Mouse (Mus musculus) bone marrow macrophage, adult 2 months (primary cell): ENCODE data around the gene Stk40. TPM values are rescaled to one million over a fixed set of nuclear protein-coding genes. Genes with fewer than 3 reads are reported as not detected.

Experiments
- H3K27ac ChIP-seq: 2 replicates; pipeline ENCODE4 v1.5.1; 2012; ENCODE audit warnings: low read depth, low read length; ENCODE audit not compliant: insufficient read depth
- H3K4me1 ChIP-seq: 2 replicates; pipeline ENCODE4 v1.6.1; 2012; ENCODE audit warnings: low read length; ENCODE audit not compliant: control insufficient read depth, insufficient read depth
- H3K4me3 ChIP-seq: 2 replicates; pipeline ENCODE4 v1.5.1; 2012; ENCODE audit warnings: mild to moderate bottlenecking, low read length, moderate library complexity; ENCODE audit not compliant: insufficient read depth
- CTCF ChIP-seq: IDR thresholded peaks from 2 replicates; pipeline ENCODE4 v1.5.1; 2012; ENCODE audit warnings: low read depth, mild to moderate bottlenecking, low read length, moderate library complexity
- POLR2A ChIP-seq: IDR thresholded peaks from 2 replicates; pipeline ENCODE4 v1.6.1; 2012; ENCODE audit warnings: mild to moderate bottlenecking, low read depth, low read length, borderline replicate concordance
- polyA plus RNA-seq: library from polyadenylated mRNA; stranded (reverse); fragments of >200 nt; gene quantifications from 2 replicates; pipeline ENCODE4 v1.2.4, GENCODE M21; 2012; ENCODE audit not compliant: missing spikeins, insufficient read depth, insufficient read length

Gene Stk40
- polyA plus RNA-seq, 1 experiment = 26.5 TPM

DNA sequence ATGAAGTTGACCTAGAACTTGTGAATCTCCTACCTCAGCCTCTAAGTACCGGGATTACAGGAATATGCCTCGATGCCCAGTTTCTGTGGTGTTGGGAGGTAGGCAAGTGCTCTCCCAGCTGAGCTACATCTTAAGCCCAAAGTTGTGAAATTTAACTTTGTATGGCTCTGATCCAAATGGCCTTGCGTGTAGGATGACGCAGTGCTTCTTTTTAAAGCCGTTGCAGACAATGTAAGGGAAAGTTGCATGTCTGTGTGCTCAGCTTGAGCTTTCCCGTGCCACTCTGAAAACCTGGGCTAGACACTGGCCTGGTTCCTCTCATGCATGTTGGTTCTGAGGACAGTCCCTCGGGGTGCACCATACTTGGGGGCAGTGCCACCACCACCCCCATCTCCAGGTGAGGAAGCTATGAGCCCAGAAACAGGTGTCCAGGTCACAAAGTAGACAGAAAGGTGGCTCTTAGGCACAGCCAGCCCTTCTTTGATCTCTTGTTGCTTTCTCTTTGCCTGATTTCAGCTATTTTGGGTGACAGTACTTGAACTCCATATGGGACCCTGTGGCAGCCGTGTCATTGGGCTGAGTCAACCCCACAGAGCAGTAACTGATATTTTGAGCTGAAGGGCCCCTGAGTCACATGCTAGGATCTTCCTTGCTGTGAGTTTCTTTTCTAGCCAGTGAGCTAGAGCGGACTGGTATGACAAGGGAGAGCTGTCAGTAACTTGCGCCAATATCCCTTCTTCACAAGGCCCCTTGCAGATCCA is 6.0 kb downstream of the Stk40 start:
- Histone ChIP-seq H3K27ac (peak overlapping the region; percentile 72), H3K4me1 (peaks cover 53% of the 10 kb centered on the region), H3K4me3 (peak overlapping the region; percentile 51)
- no peak for TF ChIP-seq POLR2A
- TF ChIP-seq CTCF = no peak

DNA sequence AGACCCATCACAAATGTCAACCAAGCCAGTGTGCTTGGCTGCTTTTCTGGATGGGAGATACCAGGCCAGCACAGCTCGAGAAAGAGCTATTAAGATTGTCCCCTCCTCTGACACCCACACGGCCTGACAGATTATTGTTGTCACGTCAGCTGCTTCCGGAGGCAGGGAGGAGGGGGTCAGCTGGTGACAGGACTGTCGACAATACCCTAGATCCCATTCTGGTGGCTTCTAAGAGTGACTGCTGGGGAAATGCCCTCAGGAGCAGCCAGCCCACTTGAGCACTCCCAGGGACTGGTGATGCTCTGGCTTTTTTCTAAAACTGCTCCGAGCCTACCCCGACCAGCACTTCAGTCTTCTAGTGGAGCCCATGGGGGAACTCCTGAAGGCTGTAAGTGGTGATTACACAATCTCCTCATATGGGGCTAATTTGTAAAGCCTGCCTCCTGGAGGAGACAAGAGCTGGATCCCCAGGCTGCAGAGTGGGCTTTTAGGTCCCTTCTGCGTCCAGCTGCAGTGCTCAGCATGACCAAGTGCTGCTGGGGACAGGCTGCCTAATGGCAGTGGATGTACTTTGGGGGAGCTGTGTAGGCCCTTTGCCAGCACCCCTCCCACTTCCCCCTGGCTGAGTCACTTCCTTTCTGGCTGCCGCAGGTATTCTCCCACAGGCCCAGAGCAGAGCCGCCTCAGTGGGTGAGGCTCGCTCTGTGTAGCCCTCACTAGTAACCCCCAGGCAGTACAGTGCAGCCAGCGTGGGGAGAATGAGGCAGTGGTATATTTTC is 6.8 kb downstream of the Stk40 start:
- Histone ChIP-seq H3K4me1 (peaks cover 47% of the 10 kb centered on the region), H3K4me3 (peak overlapping the region; percentile 51), H3K27ac (peak overlapping the region; percentile 72)
- TF ChIP-seq POLR2A (no peak), CTCF (no peak)

DNA sequence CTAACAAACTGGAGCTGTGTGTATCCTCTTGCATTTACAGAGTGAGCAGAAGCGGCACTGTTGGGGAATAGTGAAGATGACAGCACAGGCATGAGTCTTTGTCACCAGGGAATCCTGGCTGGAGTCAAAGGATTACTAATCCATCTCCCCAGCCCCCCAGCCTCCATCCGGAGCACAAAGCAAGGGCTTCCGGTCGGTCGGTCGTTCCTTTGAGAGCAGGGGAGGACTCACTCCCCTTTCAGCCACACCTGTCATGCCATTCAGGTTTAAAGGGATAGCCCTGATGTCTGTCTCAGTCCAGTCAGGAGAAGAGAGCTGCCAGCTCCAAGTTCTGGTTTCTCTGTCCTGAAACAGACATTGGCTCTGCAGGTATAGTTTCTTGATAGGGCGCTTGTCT is 7.4 kb downstream of the Stk40 start:
- Histone ChIP-seq H3K4me1 (peaks cover 46% of the 10 kb centered on the region), H3K27ac (peak overlapping the region; percentile 72), H3K4me3 (peak overlapping the region; percentile 51)
- TF ChIP-seq POLR2A (no peak), CTCF (no peak)

DNA sequence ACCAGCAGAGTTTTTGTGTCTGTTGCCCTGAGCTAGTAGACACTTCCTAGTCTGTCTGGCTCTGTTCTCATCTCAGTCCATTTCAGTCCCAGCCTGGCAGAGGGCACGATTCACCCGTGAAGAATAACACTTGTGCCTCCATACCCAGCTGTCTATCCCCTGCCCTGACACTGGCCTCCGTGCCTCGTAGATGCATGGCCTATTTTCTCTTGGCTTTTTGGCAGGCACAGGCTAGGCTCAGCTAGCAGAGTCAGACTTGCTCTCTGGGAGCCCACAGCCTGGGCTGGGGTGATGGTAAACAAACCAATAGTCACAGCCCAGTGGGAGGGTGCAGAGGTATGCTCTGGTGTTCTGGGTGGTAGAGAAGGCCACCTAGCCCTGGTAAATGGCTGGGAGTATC is 9.5 kb downstream of the Stk40 start:
- no peak for TF ChIP-seq CTCF
- no peak for TF ChIP-seq POLR2A
- Histone ChIP-seq H3K4me3 (no peak overlapping the region), H3K4me1 (peaks cover 41% of the 10 kb centered on the region), H3K27ac (no peak overlapping the region)

DNA sequence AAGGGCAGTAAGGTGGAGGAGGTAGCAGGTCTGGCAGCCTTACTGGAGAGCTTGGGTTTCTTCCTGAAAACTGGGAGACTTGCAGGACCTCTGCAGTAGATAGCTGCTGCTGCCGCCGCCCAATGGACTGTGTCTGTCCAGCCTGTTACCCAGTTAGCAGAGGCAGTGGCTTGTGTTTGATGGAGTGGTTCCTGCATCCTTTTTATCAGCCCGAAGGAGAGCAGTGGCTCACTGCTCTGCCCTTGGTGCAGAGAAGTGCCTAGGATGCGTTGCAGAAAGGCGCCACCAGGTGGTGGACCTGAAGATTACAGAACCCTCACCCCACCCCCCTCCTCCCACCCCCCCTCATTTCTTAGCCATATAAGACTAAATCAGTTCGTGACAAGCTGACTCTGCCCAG is 10.2 kb downstream of the Stk40 start:
- H3K4me1 ChIP-seq = peaks cover 34% of the 10 kb centered on the region
- TF ChIP-seq POLR2A (no peak), CTCF (peak; percentile 47)
- no peak overlapping the region for H3K4me3 ChIP-seq
- no peak overlapping the region for H3K27ac ChIP-seq

DNA sequence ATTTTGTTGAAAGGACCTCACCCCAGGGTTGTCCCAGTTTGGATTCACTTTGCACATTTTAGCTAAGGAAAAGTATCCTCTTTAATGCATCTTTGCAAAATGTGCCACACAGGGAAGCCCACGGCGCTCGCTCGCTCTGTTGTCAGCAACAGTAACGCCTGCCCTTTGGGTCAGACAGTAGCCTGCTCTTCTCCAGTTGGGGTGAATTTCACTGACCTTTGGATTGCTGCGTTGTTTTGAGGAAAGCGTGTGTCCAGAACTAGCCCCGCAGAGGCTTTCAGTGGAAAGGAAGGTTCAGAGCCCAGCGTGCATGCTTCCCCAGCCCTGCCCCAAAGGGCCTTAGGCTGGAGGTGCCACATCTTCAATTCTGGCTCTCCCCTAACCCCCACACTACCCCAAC is 11.7 kb downstream of the Stk40 start:
- Histone ChIP-seq H3K4me1 (peaks cover 19% of the 10 kb centered on the region), H3K27ac (no peak overlapping the region), H3K4me3 (no peak overlapping the region)
- TF ChIP-seq CTCF (no peak), POLR2A (no peak)

DNA sequence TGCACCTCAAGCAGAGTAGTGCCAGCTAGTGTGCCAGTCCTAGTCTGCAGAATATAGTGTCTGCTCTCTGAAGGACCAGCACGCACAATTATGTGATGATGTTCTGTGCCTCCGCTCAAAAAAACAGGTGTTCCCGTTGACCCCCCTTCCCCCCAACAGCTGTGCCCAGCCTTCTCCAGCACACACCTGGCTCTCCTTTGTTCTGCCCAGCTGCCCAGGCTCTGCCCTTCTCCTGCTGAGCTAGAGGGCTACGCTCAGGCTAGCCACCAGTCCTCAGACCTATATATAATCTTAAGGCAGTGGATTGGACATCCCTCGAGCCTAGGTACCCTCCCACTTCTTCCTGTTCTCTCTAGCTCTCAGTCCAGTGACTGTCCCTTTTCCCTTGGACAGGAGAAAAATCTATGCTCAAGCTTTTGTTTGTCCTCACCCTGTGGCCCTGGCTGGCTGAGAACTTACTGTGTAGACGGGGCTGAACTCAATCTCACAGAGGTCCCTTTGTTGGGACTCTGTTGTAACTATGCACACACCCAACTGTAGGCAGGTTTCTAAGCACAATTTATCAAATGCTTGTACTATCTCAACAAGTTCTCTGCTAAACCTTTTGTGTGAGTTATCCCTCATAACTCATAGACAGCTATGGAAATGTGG is 12.2 kb downstream of the Stk40 start:
- TF ChIP-seq CTCF = no peak
- TF ChIP-seq POLR2A = no peak
- H3K4me1 ChIP-seq = peaks cover 18% of the 10 kb centered on the region
- H3K27ac ChIP-seq = no peak overlapping the region
- no peak overlapping the region for H3K4me3 ChIP-seq

DNA sequence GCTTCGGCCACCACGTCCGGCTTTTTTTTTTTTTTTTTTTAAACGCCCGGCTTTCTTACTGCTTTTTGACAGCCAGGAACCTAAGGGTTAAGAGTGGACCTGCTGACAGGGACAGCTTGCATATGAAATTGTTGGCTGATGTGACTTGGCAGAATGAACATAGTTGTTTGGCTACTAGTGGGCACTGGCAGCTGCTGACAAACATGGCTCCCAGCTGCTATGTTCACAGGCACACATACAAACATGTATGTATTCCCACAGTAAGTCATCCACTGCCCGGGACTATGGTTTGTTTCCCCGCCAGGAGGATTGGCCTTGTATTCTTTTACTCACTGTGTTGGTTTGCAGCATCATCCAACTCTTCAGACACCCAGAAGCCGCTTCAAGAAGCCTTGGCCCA is 13.4 kb downstream of the Stk40 start:
- TF ChIP-seq POLR2A (no peak), CTCF (no peak)
- Histone ChIP-seq H3K4me3 (no peak overlapping the region), H3K4me1 (peaks cover 9% of the 10 kb centered on the region), H3K27ac (no peak overlapping the region)

DNA sequence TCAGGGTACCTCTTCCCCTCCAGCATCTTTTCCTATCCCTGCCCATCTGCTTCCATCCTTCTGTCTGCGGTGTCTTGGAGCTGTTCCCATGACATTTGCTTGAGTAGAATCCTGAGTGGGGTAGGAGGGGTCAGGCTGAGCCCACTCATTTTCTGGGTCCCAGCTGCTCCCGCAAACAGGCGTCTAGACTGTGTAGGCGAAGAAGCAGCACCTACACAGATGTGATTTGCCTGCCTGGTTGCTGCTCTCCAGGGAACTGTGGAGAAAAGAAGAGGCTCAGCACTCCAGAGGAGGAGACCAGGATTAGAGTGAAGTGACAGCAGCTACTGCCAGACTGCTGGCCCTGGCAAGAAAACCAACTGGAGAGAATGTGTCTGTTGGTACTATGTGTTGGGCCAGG is 14.9 kb downstream of the Stk40 start:
- no peaks in the 10 kb centered on the region; the same call in 1 of the 2 replicates for H3K4me1 ChIP-seq
- no peak overlapping the region for H3K4me3 ChIP-seq
- TF ChIP-seq POLR2A = no peak
- TF ChIP-seq CTCF = no peak
- H3K27ac ChIP-seq = no peak overlapping the region
